Mouse (Mus musculus): Measurements from ENCODE around the gene 1810043G02Rik.

DNA sequence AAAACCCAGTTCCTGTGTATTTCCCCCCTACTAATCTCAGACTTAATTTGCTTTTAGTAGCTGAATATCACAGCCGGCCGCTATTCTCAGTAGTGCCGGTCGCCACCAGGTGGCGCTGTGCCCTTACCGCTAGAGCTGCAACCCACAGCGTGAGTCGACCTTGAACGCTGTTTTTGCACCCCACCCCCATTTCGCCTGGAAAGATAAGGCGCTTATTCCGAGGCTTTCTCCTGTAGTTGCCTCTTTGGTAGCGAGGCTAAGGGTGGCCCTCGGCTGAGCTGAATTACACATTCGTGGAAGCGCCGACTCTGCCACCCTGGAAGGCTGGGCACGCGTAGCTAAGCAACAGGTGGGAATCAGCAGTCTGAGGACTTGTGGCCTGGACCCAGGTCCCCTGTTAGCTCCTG, 40.5 kb downstream of the 1810043G02Rik start:
- peak; percentile 29; the same call in 1 of the 2 replicates for TF ChIP-seq POLR2A (IDR thresholded peaks at IDR 0.05; ENCODE audit: borderline replicate concordance, control insufficient read depth, low read depth, low read length)
- TF ChIP-seq CTCF (IDR thresholded peaks at IDR 0.05; ENCODE audit: control insufficient read depth, insufficient read depth, low read length) = peak; percentile 98

Data from bone marrow, adult 2 months (tissue).